Mouse (Mus musculus): ENCODE data around the gene Cbfa2t2.

DNA sequence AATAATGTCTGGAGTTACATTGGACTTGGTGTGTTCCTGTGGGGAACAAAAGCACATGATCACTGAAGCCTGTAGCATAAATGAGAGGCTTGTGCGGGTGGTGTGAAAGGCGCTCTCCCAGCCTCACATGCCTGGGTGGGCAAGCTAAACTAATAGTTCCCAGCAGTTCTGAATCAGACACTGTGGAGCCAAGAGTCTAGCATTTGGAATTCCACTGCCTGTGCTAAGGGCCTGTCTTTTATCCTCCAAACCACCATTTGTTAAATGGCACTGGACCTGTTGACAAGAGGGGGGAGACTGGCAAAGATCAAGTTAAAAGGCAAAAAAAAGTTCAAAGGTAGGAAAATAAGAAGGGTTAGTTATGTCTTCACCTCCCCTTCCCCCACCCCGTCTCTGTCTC is 18.3 kb downstream of the Cbfa2t2 start:
- no peak for TF ChIP-seq CTCF (IDR thresholded peaks at IDR 0.05; ENCODE audit: low read depth)
- TF ChIP-seq EP300 (optimal IDR thresholded peaks at IDR 0.05): no peak

All from stomach, postnatal 0 days (tissue).